Mouse (Mus musculus) cortical plate, adult 2 months (tissue): ENCODE results near the gene Ccni.

Experiments
- CTCF ChIP-seq: fragments of 200-500 bp; IDR thresholded peaks from 2 replicates; pipeline ENCODE4 v1.5.1; 2011; ENCODE audit warnings: mild to moderate bottlenecking, control low read depth, low read length; ENCODE audit not compliant: insufficient read depth; ENCODE audit errors: extremely low read depth
- POLR2A ChIP-seq: fragments of 200-500 bp; IDR thresholded peaks from 2 replicates; pipeline ENCODE4 v1.6.1; 2011; ENCODE audit warnings: mild to moderate bottlenecking, low read length, control low read depth; ENCODE audit not compliant: insufficient read depth; ENCODE audit errors: extremely low read depth

DNA sequence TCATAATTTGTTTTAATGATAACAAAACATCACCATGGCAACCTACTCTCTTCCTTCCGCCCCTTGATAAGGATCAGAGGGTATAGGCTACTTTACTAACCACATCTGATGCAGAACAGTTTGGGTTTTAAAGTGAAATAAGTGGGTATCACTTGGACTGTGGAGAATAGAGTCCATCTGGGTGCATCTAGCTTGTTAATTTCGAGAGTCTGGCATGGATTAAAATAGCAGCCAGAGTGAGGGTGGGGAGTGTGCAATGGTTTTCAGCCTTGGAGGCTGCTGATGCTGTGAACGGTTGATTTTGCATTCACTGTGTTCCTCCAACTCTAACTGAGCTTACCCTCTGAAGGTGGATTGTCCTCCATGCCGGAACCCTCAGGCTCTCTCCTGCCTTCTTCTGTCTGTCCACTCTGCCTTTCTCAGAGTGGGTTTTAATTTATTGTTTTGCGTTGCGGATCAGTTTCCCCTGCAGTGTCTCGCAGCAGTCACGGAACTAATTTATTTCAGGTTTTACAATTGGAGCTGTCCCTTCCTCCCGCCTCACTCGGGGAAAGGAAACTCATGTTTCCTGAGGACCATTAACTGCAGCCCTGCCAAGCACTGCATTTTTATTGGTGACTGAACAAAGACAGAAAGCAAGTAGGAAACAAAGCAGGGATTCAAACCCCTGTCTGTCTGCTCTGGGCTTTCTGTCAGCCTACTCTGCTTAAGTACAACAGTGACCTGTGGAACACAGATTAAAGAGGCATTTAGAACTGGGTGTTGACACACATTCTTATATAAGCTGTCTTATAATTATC lies 72.7 kb downstream of the Ccni start:
- TF ChIP-seq CTCF = no peak
- TF ChIP-seq POLR2A = no peak
